Mouse (Mus musculus): Measurements from ENCODE around the gene Gm47969. TPM values are rescaled to one million over a fixed set of nuclear protein-coding genes. Genes with fewer than 3 reads are reported as not detected.

The Gm47969 gene
- total and polyA plus RNA-seq, 2 experiments from 2014 or later, result not detected

GRCm38 (mm10) chr1:83058481-83058880, 13.7 kb downstream of the Gm47969 start:
- Histone ChIP-seq H3K27me3 (ENCODE audit: insufficient read depth, low read length) (no peaks in the 10 kb centered on the region), H3K27ac (ENCODE audit: low read depth, low read length) (no peak overlapping the region), H3K4me1 (ENCODE audit: insufficient read depth) (peaks cover 4% of the 10 kb centered on the region; the same call in 1 of the 2 replicates), H3K9me3 (ENCODE audit: low read length) (no peaks in the 10 kb centered on the region), H3K4me3 (ENCODE audit: low read depth, low read length) (no peak overlapping the region), H3K36me3 (ENCODE audit: insufficient read depth) (no peaks in the 10 kb centered on the region), H3K4me2 (ENCODE audit: low read depth) (no peak overlapping the region), H3K9ac (no peak overlapping the region)
- no peak for DNase-seq
- WGBS, result 78% methylated on average over 1 of the region's 1 CpGs
- no peak for TF ChIP-seq CTCF (IDR thresholded peaks at IDR 0.05; ENCODE audit: low read depth)
- no peak for ATAC-seq

- H3K4me2 ChIP-seq (ENCODE audit: low read depth), result no peak within 1 kb of the TSS
- H3K4me1 ChIP-seq (ENCODE audit: insufficient read depth), result peaks cover 4% of the 10 kb centered on the region; the same call in 1 of the 2 replicates
- H3K4me3 ChIP-seq (ENCODE audit: low read depth, low read length), result no peak within 1 kb of the TSS
- H3K27ac ChIP-seq (ENCODE audit: low read depth, low read length), result no peak within 1 kb of the TSS
- no peak for TF ChIP-seq CTCF (IDR thresholded peaks at IDR 0.05; ENCODE audit: low read depth)
- no peak within 1 kb of the TSS for H3K9ac ChIP-seq
- no peaks in the 10 kb centered on the region for H3K36me3 ChIP-seq (ENCODE audit: insufficient read depth)
- DNase-seq, result no peak
- H3K9me3 ChIP-seq (ENCODE audit: low read length), result no peaks in the 10 kb centered on the region
- ATAC-seq, result no peak
- no peaks in the 10 kb centered on the region for H3K27me3 ChIP-seq (ENCODE audit: insufficient read depth, low read length)
- WGBS, result 85% methylated on average over 9 of the region's 9 CpGs
These were observed 14.5 kb downstream of the Gm47969 start, which contains the start of gene A030005K14Rik for GRCm38 (mm10) chr1:83059278-83059677. TSS of gene A030005K14Rik (minus strand) at chr1:83059378.

GRCm38 (mm10) chr1:83060643-83061042, 15.9 kb downstream of the Gm47969 start, which contains the start of gene Krtap28-13:
TSS of gene Krtap28-13 (plus strand) at chr1:83060930.
- H3K27me3 ChIP-seq (ENCODE audit: insufficient read depth, low read length), result no peaks in the 10 kb centered on the region
- 78% methylated on average over 4 of the region's 4 CpGs for WGBS

GRCm38 (mm10) chr1:83064851-83065250, 20.1 kb downstream of the Gm47969 start:
- Histone ChIP-seq H3K4me1 (ENCODE audit: insufficient read depth) (peaks cover 4% of the 10 kb centered on the region; the same call in 1 of the 2 replicates), H3K4me3 (ENCODE audit: low read depth, low read length) (no peak overlapping the region), H3K36me3 (ENCODE audit: insufficient read depth) (no peaks in the 10 kb centered on the region), H3K9me3 (ENCODE audit: low read length) (no peaks in the 10 kb centered on the region), H3K27ac (ENCODE audit: low read depth, low read length) (no peak overlapping the region), H3K4me2 (ENCODE audit: low read depth) (no peak overlapping the region), H3K27me3 (ENCODE audit: insufficient read depth, low read length) (no peaks in the 10 kb centered on the region), H3K9ac (no peak overlapping the region)
- peak; percentile 65 for DNase-seq
- ATAC-seq, result no peak
- TF ChIP-seq CTCF (IDR thresholded peaks at IDR 0.05; ENCODE audit: low read depth), result peak; percentile 67
- WGBS, result 30% methylated on average over 3 of the region's 3 CpGs

More at GRCm38 (mm10) chr1:83060643-83061042, 15.9 kb downstream of the Gm47969 start, which contains the start of gene Krtap28-13:
- Histone ChIP-seq H3K9me3 (ENCODE audit: low read length) (no peaks in the 10 kb centered on the region), H3K9ac (no peak within 1 kb of the TSS), H3K27ac (ENCODE audit: low read depth, low read length) (no peak within 1 kb of the TSS), H3K4me1 (ENCODE audit: insufficient read depth) (peaks cover 4% of the 10 kb centered on the region; the same call in 1 of the 2 replicates), H3K4me2 (ENCODE audit: low read depth) (no peak within 1 kb of the TSS), H3K36me3 (ENCODE audit: insufficient read depth) (no peaks in the 10 kb centered on the region), H3K4me3 (ENCODE audit: low read depth, low read length) (no peak within 1 kb of the TSS)
- DNase-seq (no peak), ATAC-seq (peak; percentile 78)
- TF ChIP-seq CTCF (IDR thresholded peaks at IDR 0.05; ENCODE audit: low read depth), result no peak

DNA sequence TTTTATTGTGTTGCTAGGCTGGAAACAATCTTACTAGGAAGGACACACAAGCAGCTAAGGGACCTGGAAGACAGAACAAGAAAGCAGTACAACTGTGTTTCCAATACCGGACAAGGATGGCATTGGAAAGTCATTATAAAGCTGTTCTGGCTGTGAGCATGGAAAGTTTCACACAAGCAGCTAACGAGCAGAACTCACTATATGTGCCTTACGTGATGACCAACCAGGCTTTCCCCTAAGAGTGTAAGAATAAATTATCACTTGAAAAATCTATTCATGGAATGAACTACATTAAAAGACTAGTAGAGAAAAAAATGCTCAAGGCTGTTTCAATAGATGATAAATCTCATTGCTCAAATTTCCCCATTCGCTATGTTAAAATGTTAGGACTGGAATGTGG, 21.8 kb downstream of the Gm47969 start:
- Histone ChIP-seq H3K27me3 (ENCODE audit: insufficient read depth, low read length) (no peaks in the 10 kb centered on the region), H3K4me2 (ENCODE audit: low read depth) (no peak overlapping the region), H3K9ac (no peak overlapping the region), H3K27ac (ENCODE audit: low read depth, low read length) (no peak overlapping the region), H3K4me1 (ENCODE audit: insufficient read depth) (no peaks in the 10 kb centered on the region), H3K36me3 (ENCODE audit: insufficient read depth) (no peaks in the 10 kb centered on the region), H3K9me3 (ENCODE audit: low read length) (no peaks in the 10 kb centered on the region), H3K4me3 (ENCODE audit: low read depth, low read length) (no peak overlapping the region)
- no peak for TF ChIP-seq CTCF (IDR thresholded peaks at IDR 0.05; ENCODE audit: low read depth)
- DNase-seq, result no peak
- WGBS, result 60% methylated on average over 4 of the region's 4 CpGs
- ATAC-seq, result peak; percentile 82

GRCm38 (mm10) chr1:83067205-83067604, 22.5 kb downstream of the Gm47969 start:
- ATAC-seq (no peak; the same call in 1 of the 2 replicates), DNase-seq (no peak)
- H3K36me3 ChIP-seq (ENCODE audit: insufficient read depth), result no peaks in the 10 kb centered on the region
- H3K4me1 ChIP-seq (ENCODE audit: insufficient read depth), result no peaks in the 10 kb centered on the region
- H3K9ac ChIP-seq, result no peak overlapping the region
- no peaks in the 10 kb centered on the region for H3K27me3 ChIP-seq (ENCODE audit: insufficient read depth, low read length)
- no peaks in the 10 kb centered on the region for H3K9me3 ChIP-seq (ENCODE audit: low read length)
- TF ChIP-seq CTCF (IDR thresholded peaks at IDR 0.05; ENCODE audit: low read depth), result no peak
- 79% methylated on average over 10 of the region's 10 CpGs for WGBS
- no peak overlapping the region for H3K4me3 ChIP-seq (ENCODE audit: low read depth, low read length)
- no peak overlapping the region for H3K4me2 ChIP-seq (ENCODE audit: low read depth)
- H3K27ac ChIP-seq (ENCODE audit: low read depth, low read length), result peak overlapping the region; percentile 54; the same call in 1 of the 2 replicates

DNA sequence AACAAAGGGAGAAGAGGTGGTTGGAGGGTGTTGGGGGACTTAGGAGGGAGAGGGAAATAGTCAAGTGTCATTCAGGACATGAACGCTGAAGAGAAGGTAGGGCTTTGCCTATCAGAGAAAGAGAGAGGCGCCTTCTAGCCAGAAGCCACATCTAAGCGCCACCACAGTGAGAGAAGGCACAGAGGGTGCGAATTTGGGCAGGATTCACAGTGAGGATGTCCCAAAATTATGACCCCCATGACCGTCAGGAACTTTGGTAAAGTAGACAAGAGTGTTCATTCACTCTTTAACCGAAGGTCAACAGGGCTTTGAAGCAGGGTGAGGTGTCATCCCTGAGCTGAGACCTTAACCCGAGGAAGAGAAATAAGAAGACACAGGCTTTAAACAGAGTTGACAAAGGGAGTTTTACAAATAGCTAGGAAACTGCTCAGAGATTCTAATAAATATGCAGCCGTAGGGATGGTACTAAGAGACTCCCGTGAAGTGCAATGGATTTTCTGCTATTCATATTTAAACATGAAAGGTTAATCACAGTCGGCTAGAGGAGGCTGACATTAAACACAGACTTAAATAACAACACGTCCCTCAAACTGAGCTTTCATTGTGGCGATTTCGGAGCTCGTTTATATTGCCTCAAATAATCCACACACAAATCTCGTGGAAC, 30.9 kb downstream of the Gm47969 start:
- 30% methylated on average over 15 of the region's 15 CpGs for WGBS
- no peak overlapping the region for H3K27ac ChIP-seq (ENCODE audit: low read depth, low read length)
- peak overlapping the region; percentile 30 for H3K4me3 ChIP-seq (ENCODE audit: low read depth, low read length)
- no peaks in the 10 kb centered on the region for H3K9me3 ChIP-seq (ENCODE audit: low read length)
- no peaks in the 10 kb centered on the region for H3K4me1 ChIP-seq (ENCODE audit: insufficient read depth)
- no peaks in the 10 kb centered on the region for H3K36me3 ChIP-seq (ENCODE audit: insufficient read depth)
- peak overlapping the region; percentile 45 for H3K9ac ChIP-seq
- DNase-seq (no peak), ATAC-seq (peak; percentile 59)
- no peak for TF ChIP-seq CTCF (IDR thresholded peaks at IDR 0.05; ENCODE audit: low read depth)
- H3K27me3 ChIP-seq (ENCODE audit: insufficient read depth, low read length), result no peaks in the 10 kb centered on the region
- peak overlapping the region; percentile 51 for H3K4me2 ChIP-seq (ENCODE audit: low read depth)
